Mouse (Mus musculus): ENCODE results near the gene Zrsr2.

The Zrsr2 gene

GRCm38 (mm10) chrX:163885539-163885981 lies 72.9 kb downstream of the Zrsr2 start:
- no peak for DNase-seq (ENCODE audit: low read depth, low spot score)

All from embryo, embryonic 11.5 days (tissue).